Mouse (Mus musculus) brain, embryonic 14.5 days (tissue): ENCODE measurements around the gene AL607142.1.

Experiments used
- CTCF ChIP-seq: fragments of 200-500 bp; IDR thresholded peaks from 2 replicates; pipeline ENCODE4 v1.5.1; 2012; ENCODE audit warnings: inconsistent platforms, mild to moderate bottlenecking, moderate library complexity, borderline replicate concordance; ENCODE audit not compliant: insufficient read depth, insufficient read length; ENCODE audit errors: extremely low read depth
- POLR2A ChIP-seq: fragments of 200-500 bp; IDR thresholded peaks from 2 replicates; pipeline ENCODE4 v1.6.1; 2012; ENCODE audit warnings: mild to moderate bottlenecking, inconsistent platforms, borderline replicate concordance; ENCODE audit not compliant: poor library complexity, insufficient read depth, insufficient read length, severe bottlenecking; ENCODE audit errors: extremely low read depth

GRCm38 (mm10) chr4:120068883-120069581 lies 4.2 kb downstream of the AL607142.1 start:
- TF ChIP-seq CTCF: no peak
- no peak for TF ChIP-seq POLR2A
